Mouse (Mus musculus): Measurements from ENCODE around the gene Sik2. TPM values are rescaled to one million over a fixed set of nuclear protein-coding genes. Genes with fewer than 3 reads are reported as not detected.
A peak's percentile ranks its signal among the peaks of the same experiment; 100 is the strongest.

The Sik2 gene
- polyA plus RNA-seq, 1 experiment from 2014 or later: 23.7 TPM

DNA sequence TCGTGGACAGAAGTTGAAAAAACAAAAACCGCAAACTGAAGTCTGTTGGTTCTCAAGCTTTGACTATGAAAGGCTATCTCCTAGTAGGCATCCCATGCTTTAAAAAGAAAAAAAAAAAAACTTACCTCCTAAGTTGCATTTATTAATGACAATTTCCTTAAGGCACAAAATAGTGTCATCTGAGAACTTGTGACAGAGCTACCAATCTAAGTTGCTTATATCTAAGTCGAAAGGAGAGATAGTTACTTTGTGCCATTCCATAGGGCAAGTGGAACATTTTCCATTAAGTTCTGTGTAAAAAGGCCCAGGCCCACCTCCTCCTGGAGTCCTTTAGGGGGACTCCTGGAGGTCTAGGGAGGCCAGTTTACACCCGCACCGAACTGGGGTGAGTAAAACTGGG lies 153.1 kb downstream of the Sik2 start:
- Histone ChIP-seq H3K9ac (replicated peaks; ENCODE audit: low read depth, low read length) (no peak overlapping the region), H3K4me3 (replicated peaks; ENCODE audit: low read length) (no peak overlapping the region), H3K9me3 (ENCODE audit: control insufficient read depth, low read length) (no peaks in the 10 kb centered on the region), H3K4me2 (ENCODE audit: low read length) (peak overlapping the region; percentile 52), H3K27ac (ENCODE audit: low read length) (peak overlapping the region; percentile 55), H3K4me1 (replicated peaks; ENCODE audit: control insufficient read depth, insufficient read depth, low read length) (peaks cover 29% of the 10 kb centered on the region), H3K27me3 (replicated peaks; ENCODE audit: control insufficient read depth, insufficient read depth, low read length) (no peaks in the 10 kb centered on the region), H3K36me3 (ENCODE audit: control insufficient read depth, insufficient read depth) (no peaks in the 10 kb centered on the region)
- 59% methylated on average over 5 of the region's 5 CpGs for whole genome bisulfite sequencing
- ATAC-seq: no peak; the same call in 1 of the 2 replicates

DNA sequence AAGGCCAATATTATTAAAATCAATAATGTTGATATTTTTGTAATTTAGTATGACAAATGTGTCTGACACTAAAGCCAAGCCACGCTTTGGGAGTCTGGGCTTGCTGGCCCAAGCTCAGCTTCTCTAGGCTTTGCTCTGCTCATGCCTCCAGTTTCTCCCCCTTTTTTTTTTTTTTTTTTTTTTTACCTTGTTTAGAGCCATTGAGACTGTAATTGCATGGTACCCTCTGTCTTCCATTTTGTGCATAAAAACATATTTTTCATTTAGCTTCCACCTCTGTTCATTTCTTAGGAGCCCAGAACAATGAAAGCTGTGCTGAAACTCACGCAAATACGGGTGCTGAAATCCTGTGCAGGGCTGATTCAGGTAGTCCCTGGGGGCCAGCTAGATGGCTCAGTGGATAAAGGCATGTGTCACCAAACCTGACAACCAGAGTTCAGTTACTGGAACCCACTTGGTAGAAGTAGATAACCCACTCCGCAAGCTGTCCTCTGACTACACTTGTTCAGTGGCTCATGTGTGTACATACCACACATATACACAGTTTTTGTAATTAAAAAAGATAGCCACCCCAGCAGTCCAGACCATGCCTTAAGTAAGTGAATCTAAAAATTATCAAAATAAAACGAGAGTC lies 153.6 kb downstream of the Sik2 start:
- no peak overlapping the region for H3K27ac ChIP-seq (ENCODE audit: low read length)
- H3K36me3 ChIP-seq (ENCODE audit: control insufficient read depth, insufficient read depth): no peaks in the 10 kb centered on the region
- no peak for ATAC-seq
- WGBS: 89% methylated on average over 5 of the region's 5 CpGs
- H3K9me3 ChIP-seq (ENCODE audit: control insufficient read depth, low read length): no peaks in the 10 kb centered on the region
- H3K27me3 ChIP-seq (replicated peaks; ENCODE audit: control insufficient read depth, insufficient read depth, low read length): no peaks in the 10 kb centered on the region
- H3K4me1 ChIP-seq (replicated peaks; ENCODE audit: control insufficient read depth, insufficient read depth, low read length): peaks cover 29% of the 10 kb centered on the region
- H3K9ac ChIP-seq (replicated peaks; ENCODE audit: low read depth, low read length): no peak overlapping the region
- no peak overlapping the region for H3K4me3 ChIP-seq (replicated peaks; ENCODE audit: low read length)
- H3K4me2 ChIP-seq (ENCODE audit: low read length): no peak overlapping the region

DNA sequence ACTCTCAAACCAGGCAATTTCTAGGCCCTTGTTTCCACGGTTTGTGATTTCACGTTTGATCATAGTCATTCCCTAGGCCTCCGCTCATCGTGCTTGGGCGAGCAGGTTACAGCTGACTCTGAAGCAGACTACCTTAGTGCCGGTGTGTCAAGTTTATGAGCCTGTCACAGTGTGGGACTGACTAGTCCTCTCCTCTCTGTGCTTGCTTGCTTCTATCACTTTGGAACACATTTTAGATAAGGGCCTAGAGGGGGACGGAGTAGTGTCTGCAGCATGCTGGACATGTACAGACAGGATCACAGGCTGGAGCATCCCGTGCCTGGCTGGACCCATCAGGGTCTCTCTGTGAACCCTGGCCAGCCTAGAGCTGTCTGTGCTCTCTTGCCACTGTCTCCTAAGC lies 154.5 kb downstream of the Sik2 start:
- no peak overlapping the region for H3K4me3 ChIP-seq (replicated peaks; ENCODE audit: low read length)
- WGBS: 82% methylated on average over 8 of the region's 8 CpGs
- H3K4me1 ChIP-seq (replicated peaks; ENCODE audit: control insufficient read depth, insufficient read depth, low read length): peaks cover 37% of the 10 kb centered on the region
- H3K4me2 ChIP-seq (ENCODE audit: low read length): no peak overlapping the region
- no peaks in the 10 kb centered on the region for H3K27me3 ChIP-seq (replicated peaks; ENCODE audit: control insufficient read depth, insufficient read depth, low read length)
- no peak for ATAC-seq
- H3K9me3 ChIP-seq (ENCODE audit: control insufficient read depth, low read length): no peaks in the 10 kb centered on the region
- H3K27ac ChIP-seq (ENCODE audit: low read length): no peak overlapping the region
- no peaks in the 10 kb centered on the region for H3K36me3 ChIP-seq (ENCODE audit: control insufficient read depth, insufficient read depth)
- H3K9ac ChIP-seq (replicated peaks; ENCODE audit: low read depth, low read length): no peak overlapping the region

DNA sequence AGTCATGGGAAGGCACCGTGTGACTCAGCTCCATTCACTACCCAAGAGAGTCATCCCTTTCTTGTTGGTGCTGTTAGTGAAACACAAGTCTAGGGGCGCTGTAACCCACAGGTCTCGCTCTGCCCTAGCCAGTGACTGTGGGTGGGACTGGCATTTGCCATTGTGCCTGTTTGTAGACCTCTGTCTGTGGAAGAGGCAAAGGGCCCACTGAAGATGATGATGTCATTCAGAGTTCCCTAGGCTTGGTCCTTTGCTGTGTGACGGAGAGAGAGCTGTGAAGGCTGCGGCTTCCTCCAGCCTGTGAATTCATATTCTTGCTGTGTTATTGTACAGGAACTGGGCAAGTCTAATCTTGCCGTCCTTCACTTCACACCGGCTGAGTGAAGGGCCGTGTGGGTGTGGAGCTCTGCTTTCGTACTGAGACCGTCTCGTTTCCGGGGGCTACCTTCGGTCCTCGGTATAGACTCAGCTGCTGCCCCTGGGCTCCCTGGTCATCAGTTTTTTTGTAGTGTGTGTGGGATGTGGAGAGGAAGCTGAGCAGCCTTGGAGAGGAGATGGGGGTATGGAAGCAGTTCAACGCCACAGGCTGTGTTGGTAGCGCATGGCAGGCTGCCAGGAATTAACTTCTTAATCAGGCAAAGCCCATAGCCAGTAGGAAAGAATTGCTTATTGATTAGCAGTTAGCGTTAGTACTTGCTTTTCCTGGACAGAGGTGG lies 156.1 kb downstream of the Sik2 start:
- ATAC-seq: no peak
- Histone ChIP-seq H3K36me3 (ENCODE audit: control insufficient read depth, insufficient read depth) (no peaks in the 10 kb centered on the region), H3K4me1 (replicated peaks; ENCODE audit: control insufficient read depth, insufficient read depth, low read length) (peaks cover 35% of the 10 kb centered on the region), H3K27ac (ENCODE audit: low read length) (no peak overlapping the region), H3K4me2 (ENCODE audit: low read length) (peak overlapping the region; percentile 20), H3K9me3 (ENCODE audit: control insufficient read depth, low read length) (no peaks in the 10 kb centered on the region), H3K9ac (replicated peaks; ENCODE audit: low read depth, low read length) (no peak overlapping the region), H3K4me3 (replicated peaks; ENCODE audit: low read length) (no peak overlapping the region), H3K27me3 (replicated peaks; ENCODE audit: control insufficient read depth, insufficient read depth, low read length) (no peaks in the 10 kb centered on the region)
- 44% methylated on average over 17 of the region's 17 CpGs for WGBS

DNA sequence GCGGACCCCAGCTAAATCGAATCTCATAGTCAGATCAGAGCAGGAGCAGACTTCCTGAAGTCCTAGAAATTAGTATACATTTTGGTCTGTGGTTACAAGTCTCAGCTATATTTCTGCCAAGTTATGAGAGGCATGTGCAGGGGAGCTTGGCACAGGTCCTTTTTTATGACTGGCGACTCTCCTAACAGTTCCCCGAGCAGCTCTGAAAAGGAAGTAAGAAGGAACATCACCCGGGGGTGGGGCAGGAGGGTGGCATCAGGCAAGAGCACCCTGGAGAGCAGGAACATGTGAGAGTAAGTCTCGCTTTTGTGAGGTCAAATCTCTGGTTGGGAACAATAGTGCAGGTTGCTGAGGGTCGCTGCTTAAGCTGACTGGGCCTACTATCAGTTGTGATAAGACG lies 158.2 kb downstream of the Sik2 start:
- H3K4me2 ChIP-seq (ENCODE audit: low read length): 0 out of 2 replicates have a peak overlapping the region, but pooled peaks have one; percentile 0
- WGBS: 36% methylated on average over 8 of the region's 8 CpGs
- peak overlapping the region; percentile 16; the same call in 1 of the 2 replicates for H3K27ac ChIP-seq (ENCODE audit: low read length)
- no peak for ATAC-seq
- peaks cover 28% of the 10 kb centered on the region for H3K4me1 ChIP-seq (replicated peaks; ENCODE audit: control insufficient read depth, insufficient read depth, low read length)
- 0 out of 2 replicates have a peak overlapping the region, but pooled peaks have one; percentile 11 for H3K9ac ChIP-seq (replicated peaks; ENCODE audit: low read depth, low read length)
- no peaks in the 10 kb centered on the region for H3K27me3 ChIP-seq (replicated peaks; ENCODE audit: control insufficient read depth, insufficient read depth, low read length)
- H3K4me3 ChIP-seq (replicated peaks; ENCODE audit: low read length): no peak overlapping the region
- no peaks in the 10 kb centered on the region for H3K36me3 ChIP-seq (ENCODE audit: control insufficient read depth, insufficient read depth)
- H3K9me3 ChIP-seq (ENCODE audit: control insufficient read depth, low read length): no peaks in the 10 kb centered on the region

DNA sequence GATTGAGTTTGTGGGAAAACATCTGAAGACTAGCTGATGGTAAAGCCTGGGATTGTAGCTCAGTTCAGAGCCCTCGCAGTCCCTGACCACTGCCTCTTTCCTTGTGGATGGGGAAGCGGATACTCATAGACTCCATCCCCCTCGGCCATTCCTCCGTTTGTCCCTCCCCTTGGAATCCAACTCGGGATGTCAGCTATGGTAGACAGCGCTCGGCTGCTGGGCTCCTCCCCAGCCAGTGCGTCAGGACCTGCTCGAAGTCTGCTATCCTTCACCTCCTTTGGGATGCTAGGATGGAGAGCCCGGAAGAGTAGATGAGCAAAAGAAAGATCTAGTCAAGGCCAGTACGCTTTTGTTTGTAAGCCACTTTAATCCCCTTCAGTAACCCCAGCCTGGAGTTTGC lies 158.6 kb downstream of the Sik2 start:
- H3K4me2 ChIP-seq (ENCODE audit: low read length): 0 out of 2 replicates have a peak overlapping the region, but pooled peaks have one; percentile 0
- peaks cover 28% of the 10 kb centered on the region for H3K4me1 ChIP-seq (replicated peaks; ENCODE audit: control insufficient read depth, insufficient read depth, low read length)
- 0 out of 2 replicates have a peak overlapping the region, but pooled peaks have one; percentile 5 for H3K9ac ChIP-seq (replicated peaks; ENCODE audit: low read depth, low read length)
- no peaks in the 10 kb centered on the region for H3K9me3 ChIP-seq (ENCODE audit: control insufficient read depth, low read length)
- H3K4me3 ChIP-seq (replicated peaks; ENCODE audit: low read length): no peak overlapping the region
- H3K27me3 ChIP-seq (replicated peaks; ENCODE audit: control insufficient read depth, insufficient read depth, low read length): no peaks in the 10 kb centered on the region
- H3K36me3 ChIP-seq (ENCODE audit: control insufficient read depth, insufficient read depth): no peaks in the 10 kb centered on the region
- 0 out of 2 replicates have a peak overlapping the region, but pooled peaks have one; percentile 16 for H3K27ac ChIP-seq (ENCODE audit: low read length)
- WGBS: 18% methylated on average over 11 of the region's 11 CpGs
- ATAC-seq: no peak

DNA sequence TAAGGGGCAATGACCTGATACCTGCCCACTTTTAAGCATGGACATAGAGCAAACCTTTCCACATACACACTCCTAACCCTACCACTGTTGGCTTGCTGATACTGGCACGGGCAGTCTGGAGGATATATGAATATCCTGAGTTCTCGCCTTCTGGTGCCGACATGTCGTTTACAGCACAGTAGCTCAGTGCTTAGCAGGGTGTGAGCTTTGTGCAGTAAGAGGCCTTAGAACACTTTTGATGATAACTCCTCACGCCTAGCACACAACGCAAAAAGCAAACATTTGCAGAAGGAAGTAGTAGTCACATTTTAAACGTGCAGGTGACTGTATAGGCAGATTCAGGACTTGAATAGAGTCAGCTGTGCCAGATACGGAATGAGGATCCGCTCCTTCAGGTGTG lies 159.1 kb downstream of the Sik2 start:
- H3K4me3 ChIP-seq (replicated peaks; ENCODE audit: low read length): no peak overlapping the region

DNA sequence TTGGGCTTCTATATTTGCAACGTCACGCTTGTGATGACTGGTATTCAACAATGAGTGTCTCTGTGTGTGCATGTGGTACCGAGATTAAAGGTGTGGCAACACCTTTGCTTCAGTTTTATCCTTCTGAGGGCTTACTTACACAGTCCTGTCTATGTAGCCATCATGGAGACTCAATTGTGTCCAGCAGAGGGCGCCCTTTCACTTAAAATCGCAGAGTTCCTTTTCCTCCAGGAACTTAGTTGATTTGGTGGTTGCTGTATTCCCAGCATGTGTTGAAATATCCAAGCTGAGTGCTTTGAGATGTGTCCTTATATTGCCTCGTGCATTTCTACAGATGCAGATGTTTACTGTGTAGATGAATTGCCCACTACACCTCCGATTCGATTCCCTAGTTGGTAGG lies 159.6 kb downstream of the Sik2 start:
- no peak overlapping the region for H3K4me3 ChIP-seq (replicated peaks; ENCODE audit: low read length)
- H3K9ac ChIP-seq (replicated peaks; ENCODE audit: low read depth, low read length): no peak overlapping the region
- ATAC-seq: peak; percentile 85
- WGBS: 23% methylated on average over 8 of the region's 8 CpGs
- H3K4me2 ChIP-seq (ENCODE audit: low read length): no peak overlapping the region
- H3K27ac ChIP-seq (ENCODE audit: low read length): no peak overlapping the region
- peaks cover 28% of the 10 kb centered on the region for H3K4me1 ChIP-seq (replicated peaks; ENCODE audit: control insufficient read depth, insufficient read depth, low read length)
- H3K9me3 ChIP-seq (ENCODE audit: control insufficient read depth, low read length): no peaks in the 10 kb centered on the region
- H3K27me3 ChIP-seq (replicated peaks; ENCODE audit: control insufficient read depth, insufficient read depth, low read length): no peaks in the 10 kb centered on the region
- no peaks in the 10 kb centered on the region for H3K36me3 ChIP-seq (ENCODE audit: control insufficient read depth, insufficient read depth)

More for the DNA sequence above, 159.1 kb downstream of the Sik2 start:
- whole genome bisulfite sequencing: 63% methylated on average over 9 of the region's 9 CpGs
- peaks cover 28% of the 10 kb centered on the region for H3K4me1 ChIP-seq (replicated peaks; ENCODE audit: control insufficient read depth, insufficient read depth, low read length)
- H3K4me2 ChIP-seq (ENCODE audit: low read length): no peak overlapping the region
- H3K9me3 ChIP-seq (ENCODE audit: control insufficient read depth, low read length): no peaks in the 10 kb centered on the region
- H3K27ac ChIP-seq (ENCODE audit: low read length): no peak overlapping the region
- no peaks in the 10 kb centered on the region for H3K36me3 ChIP-seq (ENCODE audit: control insufficient read depth, insufficient read depth)
- peak; percentile 43; the same call in 1 of the 2 replicates for ATAC-seq
- no peak overlapping the region for H3K9ac ChIP-seq (replicated peaks; ENCODE audit: low read depth, low read length)
- no peaks in the 10 kb centered on the region for H3K27me3 ChIP-seq (replicated peaks; ENCODE audit: control insufficient read depth, insufficient read depth, low read length)

DNA sequence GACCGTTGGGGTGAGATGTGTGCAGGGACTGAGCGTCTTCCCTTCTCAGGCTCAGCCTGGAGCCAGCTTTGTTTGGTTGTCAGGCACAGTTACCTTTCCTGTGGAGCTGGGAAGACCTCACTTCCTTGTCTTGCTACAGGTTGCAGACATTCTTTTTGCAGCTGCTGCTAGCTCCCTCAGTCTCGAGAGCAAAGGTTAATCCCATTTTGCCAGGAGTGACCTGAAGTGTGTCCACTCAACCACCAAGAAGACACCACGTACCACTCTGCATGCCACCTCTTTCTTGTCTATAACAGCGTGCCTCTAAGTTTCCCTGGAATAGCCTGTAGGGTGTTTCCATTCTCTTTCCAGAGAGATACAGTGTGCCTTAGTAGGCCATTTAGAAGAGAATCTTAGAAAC lies 160.1 kb downstream of the Sik2 start:
- no peaks in the 10 kb centered on the region for H3K27me3 ChIP-seq (replicated peaks; ENCODE audit: control insufficient read depth, insufficient read depth, low read length)
- peaks cover 28% of the 10 kb centered on the region for H3K4me1 ChIP-seq (replicated peaks; ENCODE audit: control insufficient read depth, insufficient read depth, low read length)
- H3K27ac ChIP-seq (ENCODE audit: low read length): no peak overlapping the region
- H3K9ac ChIP-seq (replicated peaks; ENCODE audit: low read depth, low read length): no peak overlapping the region
- no peak overlapping the region for H3K4me3 ChIP-seq (replicated peaks; ENCODE audit: low read length)
- H3K9me3 ChIP-seq (ENCODE audit: control insufficient read depth, low read length): no peaks in the 10 kb centered on the region
- ATAC-seq: no peak
- no peak overlapping the region for H3K4me2 ChIP-seq (ENCODE audit: low read length)
- WGBS: 63% methylated on average over 5 of the region's 5 CpGs
- no peaks in the 10 kb centered on the region for H3K36me3 ChIP-seq (ENCODE audit: control insufficient read depth, insufficient read depth)

Data from forebrain, embryonic 16.5 days (tissue).